Mouse (Mus musculus) lung, postnatal 25 days (tissue): ENCODE measurements around the gene Dalrd3.
A peak's percentile ranks its signal among the peaks of the same experiment; 100 is the strongest.

Experiments
- DNase-seq: peaks from one replicate; pipeline ENCODE4 v3.0.0; 2022; ENCODE audit warnings: low spot score

Gene Dalrd3

DNA sequence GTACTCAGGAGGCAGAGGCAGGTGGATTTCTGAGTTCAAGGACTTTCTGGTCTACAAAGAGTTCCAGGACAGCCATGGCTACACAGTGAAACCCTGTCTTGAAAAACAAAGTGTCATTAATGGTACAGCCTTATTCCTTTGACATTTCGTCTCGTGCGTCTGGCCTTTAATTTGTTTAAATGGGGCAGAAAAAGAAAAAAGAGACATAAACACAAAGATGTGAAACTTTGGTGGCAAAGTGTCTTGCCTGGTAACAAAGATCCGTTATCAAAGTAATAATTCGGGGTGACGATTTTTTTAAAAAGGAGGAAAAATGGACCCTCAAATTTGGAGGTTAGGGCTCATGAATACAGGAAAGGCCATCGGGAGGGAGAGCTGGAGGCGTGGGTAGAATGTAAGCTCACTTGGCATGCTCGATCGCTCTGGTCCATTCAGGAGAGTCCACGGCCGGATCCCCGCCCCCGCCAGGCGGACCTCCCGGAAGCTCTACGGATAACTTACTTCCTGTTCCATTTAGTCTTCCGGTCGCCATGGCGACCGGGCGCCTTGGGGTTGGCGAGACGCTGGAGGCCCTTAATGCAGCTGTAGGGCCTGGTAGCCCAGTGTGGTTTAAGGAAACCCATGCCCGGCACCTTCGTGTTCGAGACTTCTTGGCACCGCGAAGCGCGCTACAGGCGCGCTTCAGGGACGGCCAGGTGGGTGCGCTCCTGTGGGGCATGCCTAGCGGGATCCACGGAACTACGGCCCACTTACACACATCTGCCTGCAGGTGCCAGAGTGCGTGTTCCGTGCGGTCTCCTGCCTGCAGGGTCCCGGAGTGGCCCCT lies at the start of gene Dalrd3:
TSS of gene Dalrd3 (plus strand) at position 506 of the 826 bp plus-strand sequence.
- DNase-seq = peak; percentile 95

DNA sequence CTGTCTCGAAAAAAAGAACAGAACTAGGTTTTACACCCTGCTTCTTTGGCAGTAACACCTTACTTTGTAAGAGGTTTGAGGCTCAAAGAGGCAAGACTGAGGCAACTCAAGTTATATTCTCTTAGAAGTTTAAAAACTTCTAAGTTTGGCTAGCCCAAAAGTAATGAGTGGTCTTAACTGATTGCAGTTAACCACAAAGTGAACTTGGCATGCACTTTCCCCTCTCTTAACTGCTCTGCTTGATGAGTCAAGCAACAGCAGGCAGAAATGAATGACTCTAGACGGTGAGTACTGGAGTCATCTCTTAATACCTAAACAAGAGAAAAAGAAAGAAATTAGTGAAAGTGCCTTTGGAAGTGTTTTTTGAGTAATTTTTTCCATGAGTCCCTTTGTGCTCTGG lies 48.1 kb upstream of the Dalrd3 start:
- no peak for DNase-seq

DNA sequence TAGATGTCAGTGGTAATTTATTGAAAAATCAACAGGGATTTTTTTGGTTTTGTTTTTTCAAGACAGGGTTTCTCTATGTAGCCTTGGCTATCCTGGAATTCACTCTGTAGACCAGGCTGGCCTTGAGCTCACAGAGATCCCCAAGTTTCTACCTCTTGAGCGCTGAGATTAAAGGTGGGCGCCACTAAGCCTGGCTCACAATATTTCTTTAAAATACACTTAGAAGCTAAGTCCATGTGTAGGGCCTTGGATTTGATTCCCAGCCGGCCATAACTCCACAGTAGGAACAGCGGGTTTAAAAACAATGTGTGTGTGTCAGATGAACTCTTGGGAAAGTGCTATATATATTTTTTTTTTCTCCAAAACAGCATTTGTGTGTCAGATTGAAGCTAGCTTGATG lies 46.3 kb upstream of the Dalrd3 start:
- no peak for DNase-seq

DNA sequence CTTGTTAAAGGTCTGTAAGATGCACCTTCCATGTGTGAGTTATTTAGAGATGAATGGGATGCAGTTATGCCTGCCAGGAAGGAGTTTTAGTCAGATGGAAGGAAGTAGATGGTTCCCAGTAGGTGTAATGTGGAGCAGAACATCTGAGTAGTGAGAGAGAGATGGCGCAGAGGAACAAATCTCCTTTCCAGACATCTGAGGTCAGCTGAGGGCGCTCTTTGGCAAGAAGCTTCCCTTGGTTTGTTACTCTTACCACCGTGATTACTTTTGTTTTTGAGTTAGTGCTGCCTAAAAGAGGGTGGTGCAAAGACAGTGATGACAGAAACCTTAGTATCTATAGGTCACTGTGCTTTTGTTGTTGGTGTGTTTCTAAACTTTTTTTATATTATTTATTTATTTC lies 44.3 kb upstream of the Dalrd3 start:
- no peak for DNase-seq

DNA sequence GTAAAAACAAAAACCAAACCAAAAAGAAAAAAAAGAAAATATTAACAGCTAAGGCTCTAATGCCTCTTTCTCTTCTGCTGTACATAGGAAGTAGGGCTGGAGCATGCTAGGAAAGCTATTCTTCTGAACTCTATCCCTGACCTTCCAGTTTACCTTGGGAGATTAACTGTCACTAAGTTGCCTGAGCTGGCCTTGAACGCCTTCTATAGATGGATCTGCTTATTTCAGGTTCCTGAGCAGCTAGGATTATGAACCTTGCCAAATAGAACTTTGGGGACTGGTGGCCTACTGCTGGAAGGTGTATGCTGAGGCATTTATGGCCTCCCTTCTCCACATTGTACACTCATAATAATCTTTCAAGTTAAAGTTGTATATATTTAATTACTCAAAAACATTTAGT lies 38.7 kb upstream of the Dalrd3 start:
- no peak for DNase-seq

DNA sequence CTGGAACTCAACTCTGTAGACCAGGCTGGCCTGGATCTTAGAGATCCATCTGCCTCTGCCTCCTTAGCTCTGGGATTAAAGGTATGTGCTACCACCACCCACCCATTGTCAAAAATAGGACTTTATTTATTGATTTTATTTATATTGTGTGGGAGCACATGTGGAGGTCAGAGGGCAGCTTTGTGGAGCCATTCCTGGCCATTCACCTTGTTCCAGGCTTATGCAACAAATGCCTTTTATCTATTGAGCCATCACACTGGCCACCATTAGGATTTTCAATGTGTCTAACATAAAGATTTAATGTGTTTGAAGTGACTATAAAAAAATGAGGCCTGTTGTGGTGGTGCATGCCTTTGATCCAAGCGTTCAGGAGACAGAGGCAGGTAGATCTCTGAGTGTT lies 38.2 kb upstream of the Dalrd3 start:
- DNase-seq = no peak

DNA sequence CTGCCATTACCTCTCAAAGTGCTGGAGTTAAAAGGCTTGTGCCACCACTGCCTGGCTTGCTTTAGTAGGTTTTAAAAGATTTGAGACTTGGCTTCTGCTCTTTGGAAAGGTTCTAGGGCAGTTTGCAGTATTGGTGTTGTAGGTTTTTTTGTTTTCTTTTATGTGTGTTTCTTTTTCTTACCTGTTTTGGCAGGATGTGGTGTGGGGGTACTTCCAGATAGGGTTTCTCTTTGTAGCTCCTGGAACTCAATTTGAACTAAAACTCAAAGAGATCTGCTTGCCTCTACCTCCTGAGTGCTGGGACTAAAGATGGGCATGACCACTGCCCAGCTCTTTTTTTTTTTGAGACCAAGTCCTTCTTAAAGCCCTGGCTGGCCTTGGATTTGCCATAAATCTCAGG lies 28.8 kb upstream of the Dalrd3 start:
- DNase-seq = no peak

DNA sequence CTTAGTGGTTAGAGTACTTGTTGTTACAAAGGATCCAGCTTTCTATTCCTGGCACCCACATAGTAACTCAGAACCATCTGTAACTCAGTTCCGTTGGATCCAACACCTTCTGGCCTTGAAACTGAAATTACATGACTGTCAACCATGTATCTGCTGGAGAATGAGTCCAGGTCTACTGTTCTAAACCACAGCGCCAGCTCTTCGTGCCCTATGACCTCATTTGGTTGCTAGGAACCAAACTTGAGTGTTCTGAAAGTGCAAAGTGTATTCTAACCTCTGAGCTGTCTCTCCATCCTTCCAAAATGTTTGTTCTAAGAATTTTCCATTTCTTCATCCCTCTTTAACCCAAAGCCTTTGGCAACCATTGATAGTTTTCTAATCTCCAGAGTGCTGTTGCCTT lies 23.7 kb upstream of the Dalrd3 start:
- DNase-seq = no peak

DNA sequence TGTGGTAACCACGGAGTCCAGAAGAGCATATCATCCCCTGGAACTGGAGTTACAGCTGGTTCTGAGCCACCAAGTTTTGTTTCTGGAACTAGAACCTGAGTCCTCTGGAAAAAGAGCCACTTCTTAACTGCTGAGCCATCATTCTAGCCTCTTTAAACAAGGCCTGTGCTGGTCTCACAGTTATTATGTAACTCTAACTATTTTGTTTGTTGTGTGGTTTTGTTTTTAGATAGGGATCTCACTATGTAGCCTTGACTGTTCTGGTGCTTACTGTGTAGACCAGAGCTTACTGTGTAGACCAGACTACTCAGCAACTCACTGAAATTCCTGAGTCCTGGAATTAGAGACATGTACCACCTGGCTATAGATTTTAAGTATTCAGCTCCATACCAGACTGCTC lies 22.8 kb upstream of the Dalrd3 start:
- DNase-seq = no peak

DNA sequence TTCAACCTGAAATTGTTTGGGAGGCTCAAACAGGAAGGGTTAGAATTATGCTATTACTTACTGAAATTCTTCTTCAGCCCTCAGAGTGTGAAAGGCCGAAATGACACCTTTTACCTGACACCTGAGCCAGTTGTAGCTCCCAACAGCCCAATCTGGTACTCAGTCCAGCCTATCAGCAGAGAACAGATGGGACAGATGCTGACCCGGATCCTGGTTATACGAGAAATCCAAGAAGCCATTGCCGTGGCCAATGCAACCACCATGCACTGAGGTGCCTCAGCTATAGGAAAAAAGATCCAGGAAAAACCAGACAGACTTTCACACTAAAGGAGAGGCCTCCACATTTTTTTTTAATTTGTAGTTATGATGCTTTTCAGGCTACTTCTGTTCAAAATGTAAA lies 10.5 kb upstream of the Dalrd3 start:
- no peak for DNase-seq

DNA sequence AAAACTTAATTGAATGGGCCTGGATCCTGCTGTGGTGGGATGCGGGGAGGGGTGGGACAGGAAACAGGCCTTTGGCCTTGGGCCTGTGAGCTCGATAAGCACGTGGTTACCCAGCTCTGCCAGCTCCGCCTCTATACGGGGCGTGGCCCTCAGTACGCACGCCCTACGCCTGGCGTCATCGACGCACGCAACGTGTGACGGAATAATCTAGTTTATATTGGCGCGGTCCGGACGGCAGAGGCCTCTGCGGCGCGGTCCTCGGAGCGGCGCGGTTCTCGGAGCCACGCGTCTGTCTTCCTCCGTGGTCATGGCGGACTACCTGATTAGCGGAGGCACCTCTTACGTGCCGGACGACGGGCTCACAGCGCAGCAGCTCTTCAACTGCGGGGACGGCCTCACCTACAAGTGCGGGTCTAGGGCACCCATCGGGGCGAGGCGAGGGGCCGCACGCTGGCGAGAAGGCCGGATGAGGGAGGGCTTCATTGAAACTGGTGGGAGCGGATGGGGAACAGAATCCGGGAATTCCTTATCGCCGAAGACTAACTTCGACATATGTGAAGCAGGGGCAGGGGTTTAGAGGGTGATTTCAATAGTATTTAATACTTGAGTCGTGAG lies 9.4 kb upstream of the Dalrd3 start, which contains the start of gene Impdh2:
TSS of gene Impdh2 (plus strand) at position 60 of the 615 bp plus-strand sequence.
- DNase-seq = peak; percentile 96

DNA sequence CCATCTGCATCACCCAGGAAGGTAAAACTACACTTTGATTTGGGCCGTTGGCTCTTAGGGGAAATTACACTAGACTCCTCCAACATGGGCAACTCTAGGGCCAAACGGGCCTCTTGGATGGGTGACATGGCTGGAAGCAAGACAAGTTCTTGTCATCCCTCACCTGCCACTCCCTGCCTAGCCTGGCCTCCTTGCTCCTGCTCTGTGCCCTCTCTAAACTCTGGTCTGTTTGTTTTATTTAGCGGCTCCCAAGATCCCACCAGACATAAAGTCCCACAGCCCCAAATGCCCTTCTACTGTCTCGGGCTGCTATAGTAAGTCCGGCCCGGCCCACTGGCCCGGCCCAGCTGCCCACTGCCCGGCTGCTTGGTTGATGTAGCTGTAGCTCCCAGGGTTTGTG lies 6.0 kb upstream of the Dalrd3 start:
- DNase-seq = no peak

DNA sequence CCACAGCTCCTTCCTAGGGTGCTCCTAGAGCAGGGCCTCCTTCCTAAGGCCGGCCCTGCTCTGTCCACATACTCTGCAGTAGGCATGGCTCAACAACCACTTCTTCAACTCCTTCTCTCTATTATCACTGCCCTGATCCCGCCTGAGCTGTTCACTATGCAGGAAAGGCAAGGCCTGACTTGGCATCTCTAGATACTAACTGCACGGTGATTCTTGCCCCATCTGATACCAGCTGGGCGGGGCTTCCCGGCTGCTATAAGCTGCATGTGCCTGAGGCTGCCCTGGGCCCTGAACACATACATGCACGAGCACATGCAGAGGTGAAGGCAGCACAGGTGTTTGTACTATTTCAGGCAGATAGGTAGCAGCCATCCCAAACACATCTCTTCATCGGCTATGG lies 5.6 kb upstream of the Dalrd3 start:
- no peak for DNase-seq

DNA sequence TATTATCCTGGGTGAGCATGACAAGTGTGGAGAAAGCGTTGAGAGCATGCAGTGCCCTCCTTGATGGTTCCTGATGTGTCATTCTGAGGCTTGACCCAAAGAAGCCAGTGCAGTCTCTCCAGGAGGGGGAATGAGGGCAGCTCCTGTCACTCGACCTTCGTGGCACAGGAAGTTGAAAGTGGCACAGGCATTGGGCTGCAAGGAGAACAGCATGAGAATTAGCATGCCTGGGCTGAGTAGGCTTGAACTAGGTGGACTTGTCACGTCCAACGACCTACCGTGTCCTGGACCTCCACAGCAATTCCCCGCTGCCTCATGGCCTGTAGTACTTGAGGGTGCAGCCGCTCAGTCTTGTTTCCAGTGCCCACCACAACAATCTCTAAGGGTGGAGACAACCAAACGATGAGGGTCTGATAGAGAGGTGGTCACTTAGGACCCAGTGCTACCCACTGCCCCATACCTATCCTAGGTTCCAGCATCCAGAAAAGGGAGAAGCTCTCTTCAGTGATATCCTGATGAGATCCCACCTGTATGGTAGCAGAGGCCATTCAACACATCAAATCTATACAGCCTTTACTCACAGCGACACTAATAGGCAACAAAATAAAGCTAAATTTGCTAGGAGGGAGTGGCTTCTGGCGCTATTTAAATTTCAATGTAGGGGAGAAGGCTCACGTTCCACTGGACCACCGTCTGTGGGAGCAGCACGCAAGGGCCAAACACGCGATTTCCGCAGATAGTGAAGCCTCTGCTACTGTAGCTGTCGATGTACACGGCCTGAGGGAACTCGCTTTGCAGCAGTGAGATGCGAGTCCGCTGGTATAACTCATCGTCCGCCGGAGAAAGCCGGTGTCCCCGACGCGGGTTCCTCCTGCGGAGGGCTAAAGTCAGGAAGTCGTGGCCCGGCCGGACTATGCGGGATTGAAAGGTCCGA lies 3.5 kb upstream of the Dalrd3 start:
- peak; percentile 16 for DNase-seq

DNA sequence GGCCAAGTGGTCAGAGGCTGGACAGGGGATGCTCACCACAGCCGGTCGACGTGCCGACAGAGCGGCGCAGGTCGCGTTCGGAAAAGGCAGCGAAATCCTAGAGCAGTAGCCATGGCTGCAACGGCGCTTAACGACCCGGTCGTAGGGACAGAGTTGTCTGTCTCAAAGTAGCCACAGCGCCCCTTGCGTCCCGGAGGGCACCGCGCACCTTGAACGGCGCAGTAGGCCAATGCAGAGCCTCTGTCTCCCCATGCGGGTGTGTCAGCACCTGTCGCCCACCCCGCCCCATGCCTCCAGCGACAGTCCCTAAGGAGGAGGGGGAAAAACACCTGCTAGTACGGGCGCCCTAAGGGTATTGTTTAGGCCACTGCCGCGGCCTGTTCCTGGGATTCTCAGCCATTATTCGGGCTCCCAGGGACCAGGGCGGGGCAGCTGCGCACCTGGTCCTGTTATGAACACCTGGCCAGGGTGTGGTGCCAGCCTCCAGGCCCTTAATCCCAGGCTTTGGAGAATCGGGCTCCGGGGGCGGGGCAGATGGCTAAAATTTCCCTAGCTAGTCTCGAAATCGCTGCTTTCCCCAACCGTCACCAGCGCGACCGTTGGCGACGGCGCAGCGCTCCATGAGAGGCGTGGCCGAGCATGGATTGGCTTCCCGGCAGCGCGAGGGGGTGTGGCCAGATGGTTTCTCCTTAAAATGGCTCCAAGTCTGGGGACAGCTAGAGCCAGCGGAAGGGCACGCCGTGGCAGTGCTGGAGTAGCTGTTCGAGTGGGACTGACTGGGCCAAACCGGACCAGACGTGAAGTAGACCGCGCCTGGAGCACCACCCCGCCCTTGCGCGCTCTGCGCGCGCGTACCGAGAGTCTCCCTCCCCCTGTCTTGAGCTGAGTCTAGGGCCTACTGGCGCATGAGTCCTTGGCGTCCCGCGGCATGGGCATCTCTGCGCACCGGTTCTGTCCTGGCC lies 2.6 kb upstream of the Dalrd3 start, which contains the start of gene Ndufaf3:
TSS of gene Ndufaf3 (minus strand) at position 620 of the 962 bp plus-strand sequence.
- peak; percentile 97 for DNase-seq

DNA sequence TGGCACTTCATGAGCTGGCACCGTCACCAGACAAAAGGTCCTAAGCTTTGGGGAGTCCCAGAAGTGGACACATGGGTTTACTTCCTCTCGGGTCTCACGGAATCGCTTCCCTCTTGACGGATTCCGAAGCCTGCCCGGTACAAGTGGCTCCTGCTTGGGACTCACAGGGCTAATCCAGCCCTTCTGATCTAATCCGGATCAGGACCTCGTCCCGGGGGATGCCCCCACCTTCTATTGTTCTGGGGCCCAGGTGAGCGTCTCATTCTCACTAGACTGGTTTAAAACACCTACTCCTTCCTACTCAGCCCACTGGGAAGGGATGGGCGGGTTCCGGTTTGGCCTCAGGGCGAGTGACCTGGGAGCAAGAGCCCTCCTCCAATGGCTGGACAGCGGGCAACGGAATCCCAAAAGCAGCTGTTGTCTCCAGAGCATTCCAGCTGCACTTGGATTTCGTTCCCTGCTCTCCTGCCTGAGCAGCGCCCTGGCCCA lies 1.7 kb upstream of the Dalrd3 start:
- DNase-seq = peak; percentile 32

DNA sequence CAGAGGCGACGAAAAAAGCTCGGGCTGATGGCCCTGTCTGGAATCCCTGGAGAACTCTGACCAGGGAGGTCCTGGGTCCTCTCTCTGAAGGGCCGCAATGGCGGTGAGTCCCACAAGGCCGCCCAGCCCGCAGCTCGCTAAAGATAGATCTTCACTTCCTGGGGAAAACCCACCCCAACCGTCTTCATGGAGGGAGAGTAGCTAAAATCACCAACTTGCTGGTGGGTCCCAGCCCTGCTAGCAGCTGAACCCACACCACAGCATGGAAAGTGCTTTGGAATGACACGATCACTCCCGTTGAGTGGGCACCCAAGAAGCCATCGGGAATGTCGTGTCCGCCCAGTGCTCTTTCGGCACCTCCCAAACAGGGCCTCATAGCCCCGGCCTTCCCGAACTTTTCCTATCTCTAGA lies 1.2 kb upstream of the Dalrd3 start:
- no peak for DNase-seq

DNA sequence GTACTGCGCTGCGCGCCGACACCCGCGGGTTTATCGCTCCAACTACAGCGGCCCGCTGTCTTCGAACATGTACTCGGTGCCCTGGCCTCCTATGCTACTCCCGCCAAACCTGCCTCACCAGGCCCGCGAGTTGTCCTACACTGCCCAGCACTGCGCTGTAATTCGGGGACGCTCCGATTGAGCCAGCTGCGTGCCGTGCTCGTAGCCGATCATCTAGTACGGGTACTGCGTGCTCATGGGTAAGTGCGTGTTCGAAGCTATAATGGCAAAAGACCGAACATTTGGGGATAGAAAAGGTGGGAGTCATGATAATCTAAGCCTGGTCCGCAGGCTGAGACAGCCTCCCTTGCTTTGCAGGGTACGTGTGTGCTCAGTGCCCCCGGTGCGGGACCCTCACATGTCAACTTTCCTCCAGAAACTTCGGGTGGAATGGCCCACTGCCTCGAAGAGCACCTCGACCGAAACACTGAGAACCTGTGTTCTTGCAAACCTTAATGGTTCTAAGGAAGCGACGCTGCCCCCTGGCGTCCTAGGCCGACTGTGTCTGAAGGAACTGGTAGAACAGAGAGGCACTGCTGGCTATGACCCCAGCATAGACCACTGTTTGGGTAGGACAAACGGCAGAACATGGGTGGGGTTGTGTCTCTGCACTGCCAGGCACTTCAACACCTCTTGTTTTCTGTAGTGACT lies 666 bp downstream of the Dalrd3 start:
- DNase-seq = peak; percentile 85

DNA sequence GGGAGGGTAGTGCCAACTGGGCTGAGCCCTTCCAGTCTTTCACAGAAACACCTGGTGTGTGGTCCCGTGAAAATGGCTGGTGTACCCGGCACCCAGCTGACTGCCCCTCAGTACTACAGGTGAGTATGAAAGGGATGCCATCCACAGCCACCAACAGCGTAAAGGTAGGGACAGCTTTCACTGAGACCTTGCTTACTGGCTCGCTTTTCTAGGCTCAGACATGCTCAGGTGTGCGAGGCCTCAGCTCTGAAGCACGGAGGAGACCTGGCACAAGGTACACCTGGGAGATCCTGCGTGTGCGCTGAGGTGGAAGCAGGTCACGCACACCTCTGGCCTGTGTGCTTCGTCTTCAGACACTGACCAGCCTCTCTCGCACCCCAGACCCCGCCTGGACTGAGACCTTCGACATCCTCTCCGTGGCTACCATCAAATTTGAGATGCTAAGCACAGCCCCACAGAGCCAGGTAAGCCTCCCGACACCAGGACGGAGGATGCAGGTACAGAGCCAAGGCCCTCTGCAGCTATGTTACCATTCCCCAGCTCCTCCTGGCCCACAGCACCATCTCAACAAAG lies 1.8 kb downstream of the Dalrd3 start:
- DNase-seq = no peak

DNA sequence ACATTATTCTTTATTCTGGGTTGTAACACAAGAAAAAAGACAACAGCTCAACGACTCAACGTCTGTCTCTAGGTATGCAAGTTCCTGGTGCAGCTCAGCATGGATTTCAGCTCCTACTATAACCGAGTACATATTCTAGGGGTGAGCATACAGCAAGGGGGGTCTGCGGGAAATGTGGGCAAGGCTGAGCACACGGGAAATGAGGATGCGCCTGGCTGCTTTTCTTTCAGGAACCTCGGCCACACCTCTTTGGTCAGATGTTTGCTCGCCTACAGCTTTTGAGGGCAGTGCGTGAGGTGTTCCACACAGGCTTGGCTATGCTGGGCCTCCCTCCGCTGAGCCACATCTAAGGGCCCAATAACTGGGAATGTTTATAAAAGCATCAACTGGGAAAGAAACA lies 2.6 kb downstream of the Dalrd3 start:
- no peak for DNase-seq
